Comparison of ENCODE assay signal across 9 mouse cellular contexts in the genomic region with DNA sequence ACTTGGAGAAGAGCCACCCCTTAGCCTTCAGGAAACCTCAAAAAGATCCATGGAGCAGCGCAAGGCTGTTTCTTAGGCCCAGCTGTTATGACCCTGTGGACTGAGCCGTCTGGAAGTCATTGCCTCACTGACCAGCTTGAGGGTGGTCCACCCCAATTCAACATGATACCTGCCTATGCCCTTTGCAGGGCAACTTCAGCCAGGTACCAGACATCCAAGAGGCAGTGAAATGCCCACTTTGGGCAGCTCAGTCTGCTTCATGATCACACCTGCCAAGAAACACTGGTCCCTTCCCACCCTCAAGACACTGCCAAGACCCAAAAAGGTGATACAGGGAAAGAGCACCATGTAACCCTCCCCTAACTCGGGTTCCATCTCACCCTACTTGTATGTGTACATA. TPM values are rescaled to one million over a fixed set of nuclear protein-coding genes. Genes with fewer than 3 reads are reported as not detected.
A peak's percentile ranks its signal among the peaks of the same experiment; 100 is the strongest.
DNase-seq lines count a peak whose midpoint lies in the region; ATAC-seq lines count a peak whose summit lies in the region.
"Had no signal": no experiment of that assay in that cellular context is flagged by ENCODE, and none has a peak within 500 bp of the region (broad histone marks: within the 10 kb centered on the region; RNA-seq: fewer than 3 reads in every experiment).

No protein-coding gene starts in this region.

- no peak overlapping the region for H3K9ac ChIP-seq in heart, embryonic 14.5 days (ENCODE audit: low read length)
- peak overlapping the region; percentile 97 for H3K9ac ChIP-seq in embryonic facial prominence, embryonic 11.5 days (replicated peaks; ENCODE audit: low read length)
- no peak overlapping the region for H3K9ac ChIP-seq in hindbrain, embryonic 14.5 days
- peak overlapping the region; percentile 97; the same call in 1 of the 2 replicates for H3K9ac ChIP-seq in midbrain, embryonic 12.5 days (replicated peaks)

- peaks cover 6 to 8% of the 10 kb centered on the region in 2 experiments for H3K4me1 ChIP-seq in heart, embryonic 14.5 days (ENCODE audit: control insufficient read depth in 2 of 2, insufficient read depth in 2 of 2, low read length in 2 of 2)
- H3K4me1 ChIP-seq in embryonic facial prominence, embryonic 11.5 days (ENCODE audit: control insufficient read depth, insufficient read depth, low read length) = peaks cover 2% of the 10 kb centered on the region; the same call in 1 of the 2 replicates
- peaks cover 16% of the 10 kb centered on the region for H3K4me1 ChIP-seq in hindbrain, embryonic 14.5 days (replicated peaks; ENCODE audit: control insufficient read depth, insufficient read depth, low read length)
- peaks cover 20% of the 10 kb centered on the region for H3K4me1 ChIP-seq in midbrain, embryonic 12.5 days

- 80% methylated on average over 3 of the region's 3 CpGs for WGBS in heart, embryonic 14.5 days
- WGBS in embryonic facial prominence, embryonic 11.5 days = 59% methylated on average over 3 of the region's 3 CpGs
- WGBS in hindbrain, embryonic 14.5 days = 74% methylated on average over 3 of the region's 3 CpGs
- WGBS in midbrain, embryonic 12.5 days = 69% methylated on average over 3 of the region's 3 CpGs

- no peak overlapping the region for H3K27ac ChIP-seq in heart, embryonic 14.5 days (replicated peaks in 1 of 2; ENCODE audit: control insufficient read depth in 1 of 2, insufficient read depth in 1 of 2, low read depth in 2 of 2, low read length in 2 of 2)
- peak overlapping the region; percentile 93; the same call in 1 of the 2 replicates for H3K27ac ChIP-seq in embryonic facial prominence, embryonic 11.5 days (replicated peaks; ENCODE audit: low read depth, low read length)
- peak overlapping the region; percentile 92; the same call in 1 of the 2 replicates for H3K27ac ChIP-seq in hindbrain, embryonic 14.5 days
- H3K27ac ChIP-seq in midbrain, embryonic 12.5 days (replicated peaks) = peak overlapping the region; percentile 46; the same call in 1 of the 2 replicates

- no peak overlapping the region for H3K4me3 ChIP-seq in heart, embryonic 14.5 days (ENCODE audit: control insufficient read depth in 1 of 2, insufficient read depth in 1 of 2, low read depth in 1 of 2, low read length in 2 of 2)
- H3K4me3 ChIP-seq in embryonic facial prominence, embryonic 11.5 days (ENCODE audit: low read depth, low read length) = peak overlapping the region; percentile 97
- H3K4me3 ChIP-seq in hindbrain, embryonic 14.5 days (replicated peaks; ENCODE audit: low read length) = peak overlapping the region; percentile 97
- H3K4me3 ChIP-seq in midbrain, embryonic 12.5 days = peak overlapping the region; percentile 99

- H3K9me3 ChIP-seq in heart, embryonic 14.5 days (ENCODE audit: control insufficient read depth, low read length) = no peaks in the 10 kb centered on the region
- H3K9me3 ChIP-seq in embryonic facial prominence, embryonic 11.5 days (replicated peaks; ENCODE audit: control insufficient read depth, low read length) = no peaks in the 10 kb centered on the region
- H3K9me3 ChIP-seq in hindbrain, embryonic 14.5 days (ENCODE audit: control insufficient read depth, low read length) = no peaks in the 10 kb centered on the region
- no peaks in the 10 kb centered on the region for H3K9me3 ChIP-seq in midbrain, embryonic 12.5 days

- DNase-seq in heart, adult 18-20 months = no peak
- DNase-seq in embryonic facial prominence, embryonic 11.5 days (ENCODE audit: low spot score) = no peak
- DNase-seq in hindbrain, embryonic 14.5 days (ENCODE audit: low spot score) = no peak
- DNase-seq in spleen, postnatal 36 days (ENCODE audit: low spot score in 2 of 2) = no peak
- DNase-seq in spleen, postnatal 10 days (ENCODE audit: low spot score in 2 of 2) = no peak
- no peak for DNase-seq in embryo, embryonic 9.5 days (ENCODE audit: extremely low spot score)

- peaks cover 12% of the 10 kb centered on the region for H3K36me3 ChIP-seq in heart, embryonic 14.5 days (ENCODE audit: control insufficient read depth, insufficient read depth, low read length)
- peaks cover 2% of the 10 kb centered on the region; the same call in 1 of the 2 replicates for H3K36me3 ChIP-seq in embryonic facial prominence, embryonic 11.5 days (replicated peaks; ENCODE audit: control insufficient read depth, insufficient read depth, low read depth, low read length)
- H3K36me3 ChIP-seq in hindbrain, embryonic 14.5 days (replicated peaks; ENCODE audit: control insufficient read depth, insufficient read depth) = peaks cover 15% of the 10 kb centered on the region
- peaks cover 16% of the 10 kb centered on the region for H3K36me3 ChIP-seq in midbrain, embryonic 12.5 days

- peak overlapping the region; percentile 93 for H3K4me2 ChIP-seq in heart, embryonic 14.5 days (ENCODE audit: low read length)
- H3K4me2 ChIP-seq in embryonic facial prominence, embryonic 11.5 days (ENCODE audit: low read depth, low read length) = peak overlapping the region; percentile 76
- peak overlapping the region; percentile 73 for H3K4me2 ChIP-seq in hindbrain, embryonic 14.5 days (replicated peaks)
- peak overlapping the region; percentile 79 for H3K4me2 ChIP-seq in midbrain, embryonic 12.5 days (replicated peaks)

- no peak for ATAC-seq in heart, embryonic 14.5 days (ENCODE audit: insufficient number of reproducible peaks, insufficient read depth, low FRiP score, low read depth)
- no peak for ATAC-seq in embryonic facial prominence, embryonic 11.5 days (replicated peaks; ENCODE audit: insufficient number of reproducible peaks, low FRiP score, low TSS enrichment, low read depth)
- no peak for ATAC-seq in hindbrain, embryonic 14.5 days (ENCODE audit: low FRiP score)
- 0 out of 2 replicates have a peak, but pooled peaks have one; percentile 1 for ATAC-seq in midbrain, embryonic 12.5 days (ENCODE audit: low FRiP score, low read depth)

- H3K27me3 ChIP-seq in heart, embryonic 14.5 days (ENCODE audit: control insufficient read depth, insufficient read depth, low read length) = no peaks in the 10 kb centered on the region; the same call in 1 of the 2 replicates
- H3K27me3 ChIP-seq in embryonic facial prominence, embryonic 11.5 days (ENCODE audit: control insufficient read depth, insufficient read depth, low read length) = no peaks in the 10 kb centered on the region
- no peaks in the 10 kb centered on the region for H3K27me3 ChIP-seq in hindbrain, embryonic 14.5 days (ENCODE audit: control insufficient read depth, insufficient read depth, low read length)
- H3K27me3 ChIP-seq in midbrain, embryonic 12.5 days = no peaks in the 10 kb centered on the region

RNA-seq across cellular contexts. Expression of gene H1fx, which starts 1.7 kb away (rescaled TPM):
- 22.0 and 33.0 TPM in 2 replicates for polyA plus RNA-seq in heart, embryonic 14.5 days (2014; fragmentation: Nextera tagmentation; extraction: Ambion mirVana)
- 1 to 10 TPM in 1 of 2 experiments, under 1 TPM in 1; 0.94 to 1.1 TPM for total RNA-seq in heart, adult 18-20 months (2021)
- polyA plus RNA-seq in embryonic facial prominence, embryonic 11.5 days (2014; fragmentation: Nextera tagmentation; extraction: Ambion mirVana) = 62.8 and 92.5 TPM in 2 replicates
- 29.8 and 32.1 TPM in 2 replicates for polyA plus RNA-seq in hindbrain, embryonic 14.5 days (2014; fragmentation: Nextera tagmentation; extraction: Ambion mirVana)
- 81.7 and 87.7 TPM in 2 replicates for polyA plus RNA-seq in midbrain, embryonic 12.5 days (2016; fragmentation: Nextera tagmentation; extraction: Ambion mirVana)
- total RNA-seq: liver, adult 2 months had no signal

Comparison
In these comparisons a context has a peak if more than half of its experiments do, and no peak if none do; other contexts are left out.
1. H3K27ac ChIP-seq: peak in embryonic facial prominence, embryonic 11.5 days (single experiment), hindbrain, embryonic 14.5 days (single experiment) and midbrain, embryonic 12.5 days (single experiment); none in heart, embryonic 14.5 days (0 of 2).
2. H3K4me3 ChIP-seq: peak in embryonic facial prominence, embryonic 11.5 days (single experiment), hindbrain, embryonic 14.5 days (single experiment) and midbrain, embryonic 12.5 days (single experiment); none in heart, embryonic 14.5 days (0 of 2).
3. H3K9ac ChIP-seq: peak in embryonic facial prominence, embryonic 11.5 days (single experiment) and midbrain, embryonic 12.5 days (single experiment); none in heart, embryonic 14.5 days (single experiment) and hindbrain, embryonic 14.5 days (single experiment).
4. Peak in every context shown above with its lines, with median percentiles within 50 percentile points of each other: H3K4me2 ChIP-seq.